Mouse (Mus musculus): ENCODE results near the gene Adamtsl3. TPM values are rescaled to one million over a fixed set of nuclear protein-coding genes. Genes with fewer than 3 reads are reported as not detected.

Adamtsl3 gene
- total and polyA plus RNA-seq, 3 experiments: 2.0 to 9.2 (median 6.2) TPM

DNA sequence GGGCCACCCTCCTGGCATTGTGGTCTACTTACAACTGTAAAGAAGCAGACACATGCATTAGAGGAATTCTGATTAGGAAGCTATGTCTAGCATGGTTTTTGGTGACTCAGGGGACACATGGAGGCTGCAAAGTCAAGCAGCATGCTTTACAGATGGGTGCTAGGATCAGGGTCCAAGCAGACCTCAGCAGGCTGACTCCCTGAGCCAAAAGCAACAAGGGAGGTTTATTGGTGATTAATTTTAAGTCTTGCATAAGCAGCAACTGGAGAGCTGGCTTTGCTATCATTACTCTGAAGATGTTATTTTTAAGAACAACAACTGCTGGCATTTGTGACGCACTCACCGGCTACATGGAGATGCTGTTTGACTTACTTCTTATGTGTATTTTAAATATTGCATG is 88.1 kb downstream of the Adamtsl3 start:
- H3K9ac ChIP-seq (ENCODE audit: low read depth, low read length): no peak overlapping the region
- DNase-seq: peak in 1 of 2 experiments; percentile 18
- H3K4me3 ChIP-seq: no peak overlapping the region
- TF ChIP-seq POLR2A (IDR thresholded peaks at IDR 0.05; ENCODE audit: insufficient read depth, low read depth, low read length): no peak
- TF ChIP-seq CTCF (IDR thresholded peaks at IDR 0.05): no peak
- TF ChIP-seq EP300 (IDR thresholded peaks at IDR 0.05; ENCODE audit: insufficient read depth, low read depth, low read length): no peak
- no peak overlapping the region for H3K27ac ChIP-seq
- no peaks in the 10 kb centered on the region for H3K36me3 ChIP-seq (ENCODE audit: control insufficient read depth, insufficient read depth, low read length)
- no peaks in the 10 kb centered on the region for H3K79me2 ChIP-seq (replicated peaks; ENCODE audit: control insufficient read depth, insufficient read depth, low read length)
- 77% methylated on average over 2 of the region's 2 CpGs for WGBS
- H3K27me3 ChIP-seq (ENCODE audit: control insufficient read depth, insufficient read depth, low read length): no peaks in the 10 kb centered on the region
- intact Hi-C loops (cut with DNase I): no loop called here
- H3K4me1 ChIP-seq (ENCODE audit: control insufficient read depth, insufficient read depth, low read length): peaks cover 6% of the 10 kb centered on the region

DNA sequence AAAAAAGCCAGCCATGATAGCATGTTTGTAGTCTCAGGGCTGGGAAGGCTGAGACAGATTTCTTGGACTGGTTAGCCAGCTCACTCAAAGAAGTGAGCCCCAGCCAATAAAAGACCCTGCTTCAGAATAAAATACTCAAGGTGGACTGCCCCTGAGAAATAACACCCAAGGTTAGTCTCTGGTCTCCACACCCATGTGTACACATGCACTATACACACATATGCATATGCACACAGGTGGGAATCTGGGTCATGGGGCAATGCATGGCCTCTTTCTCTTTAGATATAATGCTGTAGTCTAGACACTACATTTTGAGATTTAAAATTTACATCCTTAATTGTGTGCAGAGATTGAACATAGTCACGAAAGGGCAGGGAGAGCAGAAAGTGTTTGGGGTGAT is 88.8 kb downstream of the Adamtsl3 start:
- 82% methylated on average over 1 of the region's 1 CpGs for WGBS
- Histone ChIP-seq H3K4me1 (ENCODE audit: control insufficient read depth, insufficient read depth, low read length) (peaks cover 6% of the 10 kb centered on the region), H3K36me3 (ENCODE audit: control insufficient read depth, insufficient read depth, low read length) (no peaks in the 10 kb centered on the region), H3K27me3 (ENCODE audit: control insufficient read depth, insufficient read depth, low read length) (no peaks in the 10 kb centered on the region), H3K9ac (ENCODE audit: low read depth, low read length) (no peak overlapping the region), H3K4me3 (no peak overlapping the region), H3K27ac (no peak overlapping the region), H3K79me2 (replicated peaks; ENCODE audit: control insufficient read depth, insufficient read depth, low read length) (no peaks in the 10 kb centered on the region)
- intact Hi-C loops (cut with DNase I): no loop called here
- TF ChIP-seq CTCF (IDR thresholded peaks at IDR 0.05): no peak
- TF ChIP-seq EP300 (IDR thresholded peaks at IDR 0.05; ENCODE audit: insufficient read depth, low read depth, low read length): no peak
- no peak for TF ChIP-seq POLR2A (IDR thresholded peaks at IDR 0.05; ENCODE audit: insufficient read depth, low read depth, low read length)
- no peak for DNase-seq

DNA sequence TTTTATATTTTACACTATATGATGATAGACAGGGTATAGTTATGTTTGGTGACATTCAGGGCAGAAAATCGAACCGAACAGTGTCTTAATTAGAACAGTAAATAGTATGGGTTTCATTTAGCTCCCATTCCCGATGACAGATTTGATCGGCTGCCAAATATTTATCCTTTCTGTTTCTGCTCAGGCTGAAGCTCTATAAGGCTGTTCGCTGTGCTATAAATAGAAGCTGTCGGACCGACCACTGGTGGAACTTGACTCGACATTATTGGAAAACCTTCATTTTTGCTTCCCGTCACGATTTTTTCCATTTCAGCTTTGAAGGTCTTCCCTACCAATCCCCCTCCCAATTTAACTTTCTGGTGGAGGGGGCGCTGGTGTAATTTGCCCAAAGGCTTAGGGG is 89.9 kb downstream of the Adamtsl3 start:
- no peak for TF ChIP-seq CTCF (IDR thresholded peaks at IDR 0.05)
- no peak for TF ChIP-seq POLR2A (IDR thresholded peaks at IDR 0.05; ENCODE audit: insufficient read depth, low read depth, low read length)
- TF ChIP-seq EP300 (IDR thresholded peaks at IDR 0.05; ENCODE audit: insufficient read depth, low read depth, low read length): no peak
- DNase-seq: no peak
- WGBS: 36% methylated on average over 11 of the region's 11 CpGs
- Histone ChIP-seq H3K4me1 (ENCODE audit: control insufficient read depth, insufficient read depth, low read length) (peaks cover 6% of the 10 kb centered on the region), H3K4me3 (no peak overlapping the region), H3K27me3 (ENCODE audit: control insufficient read depth, insufficient read depth, low read length) (no peaks in the 10 kb centered on the region), H3K9ac (ENCODE audit: low read depth, low read length) (no peak overlapping the region), H3K79me2 (replicated peaks; ENCODE audit: control insufficient read depth, insufficient read depth, low read length) (no peaks in the 10 kb centered on the region), H3K36me3 (ENCODE audit: control insufficient read depth, insufficient read depth, low read length) (no peaks in the 10 kb centered on the region), H3K27ac (no peak overlapping the region)
- intact Hi-C loops (cut with DNase I): no loop called here

GRCm38 (mm10) chr7:82429447-82429846 is 94.0 kb downstream of the Adamtsl3 start:
- H3K36me3 ChIP-seq (ENCODE audit: control insufficient read depth, insufficient read depth, low read length): no peaks in the 10 kb centered on the region
- H3K79me2 ChIP-seq (replicated peaks; ENCODE audit: control insufficient read depth, insufficient read depth, low read length): no peaks in the 10 kb centered on the region
- H3K4me3 ChIP-seq: no peak overlapping the region
- no peak for DNase-seq
- no peak for TF ChIP-seq POLR2A (IDR thresholded peaks at IDR 0.05; ENCODE audit: insufficient read depth, low read depth, low read length)
- no peaks in the 10 kb centered on the region for H3K4me1 ChIP-seq (ENCODE audit: control insufficient read depth, insufficient read depth, low read length)
- no peak overlapping the region for H3K9ac ChIP-seq (ENCODE audit: low read depth, low read length)
- WGBS: 55% methylated on average over 4 of the region's 4 CpGs
- intact Hi-C loops (cut with DNase I): no loop called here
- no peak overlapping the region for H3K27ac ChIP-seq
- no peaks in the 10 kb centered on the region for H3K27me3 ChIP-seq (ENCODE audit: control insufficient read depth, insufficient read depth, low read length)

DNA sequence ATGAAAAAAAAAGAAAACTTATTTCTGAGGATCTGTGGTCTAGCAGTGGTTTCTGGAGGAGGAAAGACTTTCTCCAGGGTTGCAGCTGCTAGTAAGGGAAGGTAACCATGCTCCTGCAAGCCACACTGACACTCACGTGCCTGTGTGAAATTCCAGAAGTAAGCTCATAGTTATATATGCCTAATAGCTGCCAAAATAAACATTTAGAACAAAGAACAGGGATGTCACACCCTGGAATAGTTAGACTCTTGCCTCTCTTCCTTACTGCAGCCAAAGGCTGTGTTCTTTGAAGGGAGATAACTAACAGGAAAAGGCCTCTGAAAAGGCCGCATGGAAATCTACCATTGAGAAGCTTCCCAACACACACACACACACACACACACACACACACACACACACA is 96.1 kb downstream of the Adamtsl3 start:
- H3K27ac ChIP-seq: no peak overlapping the region
- no peaks in the 10 kb centered on the region for H3K79me2 ChIP-seq (replicated peaks; ENCODE audit: control insufficient read depth, insufficient read depth, low read length)
- TF ChIP-seq EP300 (IDR thresholded peaks at IDR 0.05; ENCODE audit: insufficient read depth, low read depth, low read length) (no peak), CTCF (IDR thresholded peaks at IDR 0.05) (no peak), POLR2A (IDR thresholded peaks at IDR 0.05; ENCODE audit: insufficient read depth, low read depth, low read length) (no peak)
- no peaks in the 10 kb centered on the region for H3K4me1 ChIP-seq (ENCODE audit: control insufficient read depth, insufficient read depth, low read length)
- intact Hi-C loops (cut with DNase I): no loop called here
- no peaks in the 10 kb centered on the region for H3K36me3 ChIP-seq (ENCODE audit: control insufficient read depth, insufficient read depth, low read length)
- H3K27me3 ChIP-seq (ENCODE audit: control insufficient read depth, insufficient read depth, low read length): no peaks in the 10 kb centered on the region
- no peak overlapping the region for H3K4me3 ChIP-seq
- DNase-seq: no peak
- 32% methylated on average over 2 of the region's 2 CpGs for WGBS
- H3K9ac ChIP-seq (ENCODE audit: low read depth, low read length): no peak overlapping the region

DNA sequence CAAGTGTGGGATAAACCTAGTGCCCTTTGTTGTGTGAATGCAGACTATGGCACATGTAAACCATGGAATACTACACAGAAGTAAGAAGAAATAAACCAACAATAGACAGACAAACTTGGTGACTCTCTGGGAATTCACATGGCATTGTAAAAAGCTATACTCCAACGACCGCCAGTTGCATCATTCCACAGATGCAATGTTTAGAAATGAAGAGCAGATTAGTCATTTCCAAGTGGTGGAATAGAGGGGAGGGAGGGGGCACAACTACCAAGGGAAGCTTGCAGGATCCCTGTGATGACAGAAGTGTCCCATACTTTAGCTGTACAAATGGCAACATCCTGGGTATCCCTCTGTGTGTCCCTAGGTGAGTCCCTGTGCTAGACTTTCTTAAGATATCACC is 97.7 kb downstream of the Adamtsl3 start:
- no peak overlapping the region for H3K4me3 ChIP-seq
- TF ChIP-seq POLR2A (IDR thresholded peaks at IDR 0.05; ENCODE audit: insufficient read depth, low read depth, low read length) (no peak), EP300 (IDR thresholded peaks at IDR 0.05; ENCODE audit: insufficient read depth, low read depth, low read length) (no peak), CTCF (IDR thresholded peaks at IDR 0.05) (no peak)
- no peak overlapping the region for H3K27ac ChIP-seq
- H3K79me2 ChIP-seq (replicated peaks; ENCODE audit: control insufficient read depth, insufficient read depth, low read length): no peaks in the 10 kb centered on the region
- H3K27me3 ChIP-seq (ENCODE audit: control insufficient read depth, insufficient read depth, low read length): no peaks in the 10 kb centered on the region
- intact Hi-C loops (cut with DNase I): no loop called here
- no peaks in the 10 kb centered on the region for H3K36me3 ChIP-seq (ENCODE audit: control insufficient read depth, insufficient read depth, low read length)
- H3K4me1 ChIP-seq (ENCODE audit: control insufficient read depth, insufficient read depth, low read length): no peaks in the 10 kb centered on the region
- no peak for DNase-seq
- 84% methylated on average over 2 of the region's 2 CpGs for WGBS
- no peak overlapping the region for H3K9ac ChIP-seq (ENCODE audit: low read depth, low read length)

Data from heart, adult 2 months (tissue).